Mouse (Mus musculus): ENCODE measurements at regions not wholly inside any gene's neighbourhood (a gene's known extent, or its start where the extent isn't known, plus 50 kb on each side); places are given as distances from the start of the nearest gene placed in this dataset.

DNA sequence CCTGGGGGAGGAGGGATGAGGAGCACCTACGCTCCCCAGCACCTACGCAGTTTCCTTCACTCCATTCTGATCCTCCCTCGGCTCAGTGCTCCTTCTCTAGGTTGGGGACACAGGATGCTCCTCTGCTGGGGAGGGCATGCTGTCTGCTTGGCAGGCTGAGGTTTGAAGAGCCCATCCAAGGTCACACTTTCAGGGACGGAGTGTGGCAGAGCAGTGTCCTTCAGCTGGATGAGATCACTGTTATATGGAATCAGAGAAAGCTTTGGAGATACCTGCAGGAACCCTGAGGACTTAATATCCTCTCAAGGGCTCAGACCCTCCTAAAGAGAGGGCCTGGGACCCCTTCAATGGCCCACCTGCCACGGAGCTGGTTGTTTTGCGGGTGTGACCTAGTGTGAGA, 60.5 kb downstream of the Klhdc7a start:
- TF ChIP-seq CTCF (IDR thresholded peaks at IDR 0.05; ENCODE audit: low read depth) = no peak

GRCm38 (mm10) chr4:139906176-139906575, 61.6 kb downstream of the Klhdc7a start:
- no peaks in the 10 kb centered on the region for H3K27me3 ChIP-seq (ENCODE audit: insufficient read depth, low read length)

More for the DNA sequence above, 60.5 kb downstream of the Klhdc7a start:
- ATAC-seq (no peak), DNase-seq (no peak)
- no peak overlapping the region for H3K4me3 ChIP-seq (ENCODE audit: low read depth, low read length)
- H3K27me3 ChIP-seq (ENCODE audit: insufficient read depth, low read length) = no peaks in the 10 kb centered on the region
- H3K9ac ChIP-seq = no peak overlapping the region
- no peak overlapping the region for H3K4me2 ChIP-seq (ENCODE audit: low read depth)
- no peaks in the 10 kb centered on the region for H3K36me3 ChIP-seq (ENCODE audit: insufficient read depth)
- no peak overlapping the region for H3K27ac ChIP-seq (ENCODE audit: low read depth, low read length)
- H3K4me1 ChIP-seq (ENCODE audit: insufficient read depth) = no peaks in the 10 kb centered on the region
- 91% methylated on average over 6 of the region's 6 CpGs for WGBS
- H3K9me3 ChIP-seq (ENCODE audit: low read length) = no peaks in the 10 kb centered on the region

GRCm38 (mm10) chr4:139905093-139905783, 62.6 kb downstream of the Klhdc7a start:
- Histone ChIP-seq H3K9me3 (ENCODE audit: low read length) (no peaks in the 10 kb centered on the region), H3K4me2 (ENCODE audit: low read depth) (no peak overlapping the region), H3K9ac (no peak overlapping the region), H3K36me3 (ENCODE audit: insufficient read depth) (no peaks in the 10 kb centered on the region), H3K4me3 (ENCODE audit: low read depth, low read length) (no peak overlapping the region), H3K4me1 (ENCODE audit: insufficient read depth) (no peaks in the 10 kb centered on the region), H3K27ac (ENCODE audit: low read depth, low read length) (no peak overlapping the region), H3K27me3 (ENCODE audit: insufficient read depth, low read length) (no peaks in the 10 kb centered on the region)
- no peak for TF ChIP-seq CTCF (IDR thresholded peaks at IDR 0.05; ENCODE audit: low read depth)
- ATAC-seq (no peak), DNase-seq (no peak)
- 28% methylated on average over 17 of the region's 17 CpGs for WGBS

More at GRCm38 (mm10) chr4:139906176-139906575, 61.6 kb downstream of the Klhdc7a start:
- no peak overlapping the region for H3K4me2 ChIP-seq (ENCODE audit: low read depth)
- 94% methylated on average over 12 of the region's 12 CpGs for WGBS
- H3K27ac ChIP-seq (ENCODE audit: low read depth, low read length) = no peak overlapping the region
- H3K9ac ChIP-seq = no peak overlapping the region
- no peak overlapping the region for H3K4me3 ChIP-seq (ENCODE audit: low read depth, low read length)
- H3K36me3 ChIP-seq (ENCODE audit: insufficient read depth) = no peaks in the 10 kb centered on the region
- no peak for ATAC-seq
- H3K4me1 ChIP-seq (ENCODE audit: insufficient read depth) = no peaks in the 10 kb centered on the region
- DNase-seq = no peak
- TF ChIP-seq CTCF (IDR thresholded peaks at IDR 0.05; ENCODE audit: low read depth) = no peak
- no peaks in the 10 kb centered on the region for H3K9me3 ChIP-seq (ENCODE audit: low read length)

DNA sequence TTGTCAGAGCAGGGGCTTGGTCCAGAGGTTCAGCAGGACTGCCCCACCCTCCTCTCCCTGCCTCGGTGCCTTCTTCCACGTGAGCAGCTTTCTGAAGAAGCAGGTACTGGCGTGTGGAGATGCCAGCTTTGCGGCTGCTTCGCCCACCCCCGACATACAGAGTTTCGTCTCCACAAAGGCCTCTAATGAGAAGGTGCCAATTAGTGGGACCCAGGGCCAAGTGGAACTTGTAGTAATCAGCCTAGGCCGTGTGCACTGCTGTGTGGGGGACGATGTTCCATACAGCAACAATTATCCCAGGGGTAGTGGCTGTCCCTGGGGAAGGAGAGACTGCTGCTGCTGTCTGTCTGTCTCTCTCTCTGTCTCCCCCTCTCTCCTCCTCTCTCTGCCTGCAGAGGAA, 66.6 kb upstream of the Pax7 start:
- Histone ChIP-seq H3K27me3 (ENCODE audit: insufficient read depth, low read length) (no peaks in the 10 kb centered on the region), H3K4me1 (ENCODE audit: insufficient read depth) (no peaks in the 10 kb centered on the region), H3K27ac (ENCODE audit: low read depth, low read length) (no peak overlapping the region), H3K4me3 (ENCODE audit: low read depth, low read length) (no peak overlapping the region), H3K9me3 (ENCODE audit: low read length) (no peaks in the 10 kb centered on the region), H3K9ac (no peak overlapping the region), H3K4me2 (ENCODE audit: low read depth) (no peak overlapping the region), H3K36me3 (ENCODE audit: insufficient read depth) (no peaks in the 10 kb centered on the region)
- TF ChIP-seq CTCF (IDR thresholded peaks at IDR 0.05; ENCODE audit: low read depth) = no peak
- DNase-seq (no peak), ATAC-seq (no peak)
- WGBS = 15% methylated on average over 9 of the region's 9 CpGs

- Histone ChIP-seq H3K27me3 (ENCODE audit: insufficient read depth, low read length) (no peaks in the 10 kb centered on the region), H3K4me3 (ENCODE audit: low read depth, low read length) (no peak overlapping the region), H3K9me3 (ENCODE audit: low read length) (no peaks in the 10 kb centered on the region), H3K9ac (no peak overlapping the region), H3K4me1 (ENCODE audit: insufficient read depth) (no peaks in the 10 kb centered on the region), H3K27ac (ENCODE audit: low read depth, low read length) (no peak overlapping the region), H3K4me2 (ENCODE audit: low read depth) (no peak overlapping the region), H3K36me3 (ENCODE audit: insufficient read depth) (no peaks in the 10 kb centered on the region)
- 30% methylated on average over 8 of the region's 8 CpGs for WGBS
- TF ChIP-seq CTCF (IDR thresholded peaks at IDR 0.05; ENCODE audit: low read depth) = no peak
- DNase-seq (no peak), ATAC-seq (no peak)
Observed at GRCm38 (mm10) chr4:139899410-139899809, 66.1 kb upstream of the Pax7 start.

DNA sequence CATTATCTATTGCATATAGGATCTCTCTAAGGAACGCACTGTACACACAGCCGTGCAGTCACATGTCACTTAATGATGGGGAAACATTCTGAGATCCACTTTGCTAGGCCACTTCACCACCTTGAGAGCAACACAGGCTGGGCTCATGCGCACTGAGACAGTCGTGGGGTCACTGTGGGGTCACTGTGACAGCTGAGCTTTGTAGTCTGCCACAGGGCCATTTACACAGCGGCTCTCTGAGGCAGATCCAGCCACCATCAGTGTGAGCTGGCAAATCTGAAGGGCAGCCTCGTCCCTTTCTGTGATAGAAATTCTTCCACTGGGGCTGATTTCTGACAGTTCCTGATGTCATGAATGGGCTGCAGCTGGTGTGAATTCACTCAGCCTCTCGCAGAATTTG, 59.4 kb upstream of the Pax7 start:
- Histone ChIP-seq H3K36me3 (ENCODE audit: insufficient read depth) (no peaks in the 10 kb centered on the region), H3K4me1 (ENCODE audit: insufficient read depth) (no peaks in the 10 kb centered on the region), H3K4me3 (ENCODE audit: low read depth, low read length) (no peak overlapping the region), H3K27ac (ENCODE audit: low read depth, low read length) (no peak overlapping the region), H3K9ac (no peak overlapping the region), H3K4me2 (ENCODE audit: low read depth) (no peak overlapping the region), H3K27me3 (ENCODE audit: insufficient read depth, low read length) (no peaks in the 10 kb centered on the region), H3K9me3 (ENCODE audit: low read length) (no peaks in the 10 kb centered on the region)
- ATAC-seq (no peak), DNase-seq (no peak)
- no peak for TF ChIP-seq CTCF (IDR thresholded peaks at IDR 0.05; ENCODE audit: low read depth)
- 66% methylated on average over 7 of the region's 7 CpGs for WGBS

- no peak overlapping the region for H3K9ac ChIP-seq
- H3K4me2 ChIP-seq (ENCODE audit: low read depth) = no peak overlapping the region
- 50% methylated on average over 13 of the region's 13 CpGs for WGBS
- H3K27me3 ChIP-seq (ENCODE audit: insufficient read depth, low read length) = no peaks in the 10 kb centered on the region
- no peak for TF ChIP-seq CTCF (IDR thresholded peaks at IDR 0.05; ENCODE audit: low read depth)
- no peaks in the 10 kb centered on the region for H3K9me3 ChIP-seq (ENCODE audit: low read length)
- DNase-seq (peak; percentile 46), ATAC-seq (peak; percentile 38; the same call in 1 of the 2 replicates)
- no peaks in the 10 kb centered on the region for H3K36me3 ChIP-seq (ENCODE audit: insufficient read depth)
- H3K27ac ChIP-seq (ENCODE audit: low read depth, low read length) = no peak overlapping the region
- H3K4me3 ChIP-seq (ENCODE audit: low read depth, low read length) = no peak overlapping the region
- no peaks in the 10 kb centered on the region for H3K4me1 ChIP-seq (ENCODE audit: insufficient read depth)
Observed at GRCm38 (mm10) chr4:139889013-139889412, 55.7 kb upstream of the Pax7 start.
